Mouse (Mus musculus): ENCODE results near the gene Prpf3. TPM values are rescaled to one million over a fixed set of nuclear protein-coding genes. Genes with fewer than 3 reads are reported as not detected.

The Prpf3 gene
- polyA plus RNA-seq, 1 experiment from 2014 or later = 46.1 TPM

DNA sequence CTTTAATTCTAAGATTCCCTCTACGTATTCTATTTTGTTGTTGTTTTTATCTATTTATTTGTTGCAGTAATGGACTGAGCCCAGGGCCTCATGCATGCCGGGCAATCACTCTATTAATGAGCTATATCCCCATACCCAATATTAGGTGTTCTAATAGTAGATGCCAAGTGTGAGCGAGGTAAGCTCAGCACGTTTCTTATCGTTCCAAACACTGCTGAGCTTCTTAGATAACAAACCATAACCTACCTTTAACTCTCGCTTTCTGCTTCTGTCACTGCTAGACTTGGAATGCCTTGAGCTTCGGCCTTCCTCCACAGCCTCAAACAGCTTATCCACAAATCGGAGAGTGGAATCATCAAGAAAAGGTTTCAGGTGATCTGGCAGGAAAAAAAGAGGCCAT is 4.4 kb downstream of the Prpf3 start:
- no peaks in the 10 kb centered on the region for H3K9me3 ChIP-seq
- no peaks in the 10 kb centered on the region for H3K27me3 ChIP-seq
- no peak overlapping the region for H3K27ac ChIP-seq
- H3K9ac ChIP-seq = no peak overlapping the region
- H3K36me3 ChIP-seq = peaks cover 68% of the 10 kb centered on the region
- ATAC-seq (ENCODE audit: insufficient number of reproducible peaks, low FRiP score, low TSS enrichment, low read depth) = no peak
- no peak overlapping the region for H3K4me3 ChIP-seq
- no peaks in the 10 kb centered on the region for H3K4me1 ChIP-seq
- H3K4me2 ChIP-seq = no peak overlapping the region
- WGBS = 97% methylated on average over 8 of the region's 8 CpGs

GRCm38 (mm10) chr3:95850611-95851010 is 5.1 kb downstream of the Prpf3 start:
- WGBS = 79% methylated on average over 4 of the region's 4 CpGs
- Histone ChIP-seq H3K27ac (no peak overlapping the region), H3K9ac (no peak overlapping the region), H3K9me3 (no peaks in the 10 kb centered on the region), H3K36me3 (peaks cover 74% of the 10 kb centered on the region), H3K27me3 (no peaks in the 10 kb centered on the region), H3K4me1 (no peaks in the 10 kb centered on the region), H3K4me2 (no peak overlapping the region), H3K4me3 (no peak overlapping the region)
- no peak for ATAC-seq (ENCODE audit: insufficient number of reproducible peaks, low FRiP score, low TSS enrichment, low read depth)

DNA sequence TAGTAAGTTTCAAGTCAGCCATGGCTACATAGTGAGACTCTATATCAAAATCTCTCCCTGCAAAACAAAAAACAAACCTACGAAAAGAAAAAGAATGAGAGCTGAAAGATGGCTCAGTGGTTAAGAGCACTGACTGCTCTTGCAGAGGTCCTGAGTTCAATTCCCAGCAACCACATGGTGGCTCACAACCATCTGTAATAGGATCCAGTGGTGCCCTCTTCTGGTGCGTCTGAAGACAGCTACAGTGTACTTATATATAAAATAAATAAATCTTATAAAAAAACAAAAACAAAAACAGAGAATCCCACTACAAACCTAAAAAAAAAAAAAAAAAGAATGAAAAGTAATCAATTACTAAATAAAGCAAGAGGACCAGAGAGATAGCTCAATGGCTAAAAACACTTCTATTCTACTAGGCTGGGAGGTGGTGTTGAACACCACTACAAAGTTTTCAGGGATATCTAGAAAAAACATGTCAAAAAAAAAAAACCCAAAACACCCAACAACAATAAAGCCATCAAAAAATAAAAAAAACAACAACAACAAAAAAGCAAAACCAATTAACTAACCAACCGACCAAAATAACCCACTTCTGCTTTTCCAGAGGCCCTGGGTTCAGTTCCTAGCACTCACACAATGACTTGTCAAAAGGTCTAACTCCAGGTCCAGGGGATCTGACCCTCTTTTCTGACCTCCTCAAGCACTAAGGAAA is 13.0 kb downstream of the Prpf3 start:
- no peaks in the 10 kb centered on the region for H3K4me1 ChIP-seq
- 91% methylated on average over 3 of the region's 3 CpGs for WGBS
- no peak for ATAC-seq (ENCODE audit: insufficient number of reproducible peaks, low FRiP score, low TSS enrichment, low read depth)
- no peaks in the 10 kb centered on the region for H3K9me3 ChIP-seq
- no peaks in the 10 kb centered on the region for H3K27me3 ChIP-seq
- H3K4me2 ChIP-seq = no peak overlapping the region
- peaks cover 85% of the 10 kb centered on the region for H3K36me3 ChIP-seq
- H3K4me3 ChIP-seq = no peak overlapping the region
- no peak overlapping the region for H3K27ac ChIP-seq
- no peak overlapping the region for H3K9ac ChIP-seq

DNA sequence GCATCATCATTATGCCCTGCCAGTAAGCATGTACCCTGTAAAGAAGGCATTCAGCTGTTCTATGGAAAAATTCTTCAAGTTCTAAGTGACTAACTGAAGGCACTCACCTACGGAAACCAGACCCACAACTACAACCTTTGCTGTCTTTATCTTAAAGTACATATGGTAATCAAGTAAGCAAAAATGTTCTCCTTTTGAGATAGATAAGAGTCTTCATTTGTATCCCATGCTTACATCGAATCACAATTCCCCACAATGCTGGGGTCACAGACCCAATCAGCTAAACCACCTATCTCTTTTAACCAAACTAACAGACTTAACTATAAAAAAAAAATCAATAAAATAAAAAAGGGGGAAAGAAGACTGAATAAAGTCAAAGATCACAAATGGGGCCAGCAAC is 16.4 kb downstream of the Prpf3 start:
- no peak overlapping the region for H3K27ac ChIP-seq
- ATAC-seq (ENCODE audit: insufficient number of reproducible peaks, low FRiP score, low TSS enrichment, low read depth) = no peak
- no peaks in the 10 kb centered on the region for H3K27me3 ChIP-seq
- H3K4me3 ChIP-seq = no peak overlapping the region
- no peak overlapping the region for H3K4me2 ChIP-seq
- no peaks in the 10 kb centered on the region for H3K9me3 ChIP-seq
- WGBS = 91% methylated on average over 2 of the region's 2 CpGs
- peaks cover 80% of the 10 kb centered on the region for H3K36me3 ChIP-seq
- no peak overlapping the region for H3K9ac ChIP-seq
- H3K4me1 ChIP-seq = no peaks in the 10 kb centered on the region

- 97% methylated on average over 4 of the region's 4 CpGs for WGBS
- peaks cover 59% of the 10 kb centered on the region for H3K36me3 ChIP-seq
- H3K4me1 ChIP-seq = no peaks in the 10 kb centered on the region
- H3K9ac ChIP-seq = no peak overlapping the region
- no peak overlapping the region for H3K27ac ChIP-seq
- no peak overlapping the region for H3K4me3 ChIP-seq
- H3K9me3 ChIP-seq = no peaks in the 10 kb centered on the region
- H3K4me2 ChIP-seq = no peak overlapping the region
- ATAC-seq (ENCODE audit: insufficient number of reproducible peaks, low FRiP score, low TSS enrichment, low read depth) = no peak
- H3K27me3 ChIP-seq = no peaks in the 10 kb centered on the region
Observed at GRCm38 (mm10) chr3:95829053-95829452, 26.6 kb downstream of the Prpf3 start.

DNA sequence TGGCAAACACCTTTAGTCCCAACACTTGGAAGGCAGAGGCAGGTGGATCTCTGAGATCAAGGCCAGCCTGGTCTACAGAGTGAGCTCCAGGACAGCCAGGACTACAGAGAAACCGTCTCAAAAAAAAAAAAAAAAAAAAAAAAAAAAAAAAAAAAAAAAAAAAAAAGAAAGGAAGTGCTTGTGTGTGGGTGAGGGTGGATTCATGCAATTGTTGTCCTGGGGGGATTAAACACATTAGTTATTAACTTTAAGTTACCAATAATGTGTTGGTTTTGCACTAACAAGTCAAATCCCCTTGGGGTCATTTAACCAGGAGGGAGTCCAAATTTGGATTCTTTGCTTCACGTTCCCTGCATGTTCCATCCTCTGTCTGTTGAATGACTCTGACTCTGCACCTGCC is 29.4 kb downstream of the Prpf3 start:
- Histone ChIP-seq H3K4me3 (no peak overlapping the region), H3K9ac (no peak overlapping the region), H3K27me3 (no peaks in the 10 kb centered on the region), H3K4me1 (no peaks in the 10 kb centered on the region), H3K4me2 (no peak overlapping the region), H3K36me3 (peaks cover 34% of the 10 kb centered on the region), H3K27ac (no peak overlapping the region), H3K9me3 (no peaks in the 10 kb centered on the region)
- WGBS = 58% methylated on average over 2 of the region's 2 CpGs
- ATAC-seq (ENCODE audit: insufficient number of reproducible peaks, low FRiP score, low TSS enrichment, low read depth) = no peak

- Histone ChIP-seq H3K9me3 (no peaks in the 10 kb centered on the region), H3K4me3 (peak overlapping the region; percentile 73), H3K36me3 (no peaks in the 10 kb centered on the region), H3K4me1 (peaks cover 9% of the 10 kb centered on the region), H3K27ac (peak overlapping the region; percentile 100), H3K27me3 (no peaks in the 10 kb centered on the region), H3K4me2 (peak overlapping the region; percentile 49), H3K9ac (peak overlapping the region; percentile 58; the same call in 1 of the 2 replicates)
- 31% methylated on average over 10 of the region's 10 CpGs for WGBS
- ATAC-seq (ENCODE audit: insufficient number of reproducible peaks, low FRiP score, low TSS enrichment, low read depth) = no peak
Observed at GRCm38 (mm10) chr3:95820046-95821010, 35.4 kb downstream of the Prpf3 start.

DNA sequence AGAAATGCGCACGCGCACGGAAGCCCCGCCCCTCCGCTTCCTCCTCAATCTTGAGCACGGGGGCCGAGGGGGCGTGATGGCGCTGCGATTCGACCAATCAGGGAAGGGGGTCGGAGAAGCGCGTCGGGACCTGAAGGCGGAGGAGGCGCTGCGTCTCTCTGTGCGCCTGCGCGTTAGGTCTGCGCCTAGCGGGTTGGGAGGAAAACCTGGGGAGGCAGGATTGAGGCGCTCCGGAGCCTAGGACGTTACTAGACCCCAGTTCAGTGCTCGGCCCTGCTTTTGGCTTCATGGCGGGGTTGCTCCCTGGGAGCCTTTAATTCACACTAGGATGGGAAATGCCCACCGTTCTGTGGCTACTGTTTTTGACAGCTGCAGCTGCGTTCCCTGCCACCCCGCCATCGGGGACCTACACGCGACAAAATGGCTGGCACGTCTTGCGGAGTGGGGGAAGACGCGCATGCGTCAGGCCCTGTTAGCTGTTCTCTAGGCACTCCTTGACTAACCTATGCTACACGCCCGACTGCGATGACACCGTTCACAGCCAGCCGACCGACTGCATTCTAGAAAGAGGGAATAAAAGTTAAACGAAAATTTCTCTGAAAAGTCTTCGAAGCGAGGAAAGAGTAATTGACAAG is 36.2 kb downstream of the Prpf3 start:
- Histone ChIP-seq H3K27me3 (no peaks in the 10 kb centered on the region), H3K4me2 (peak overlapping the region; percentile 49), H3K36me3 (no peaks in the 10 kb centered on the region), H3K9me3 (no peaks in the 10 kb centered on the region), H3K4me3 (peak overlapping the region; percentile 73), H3K9ac (peak overlapping the region; percentile 58), H3K4me1 (peaks cover 9% of the 10 kb centered on the region), H3K27ac (peak overlapping the region; percentile 100)
- peak; percentile 96 for ATAC-seq (ENCODE audit: insufficient number of reproducible peaks, low FRiP score, low TSS enrichment, low read depth)
- WGBS = under 1% methylated on average over 49 of the region's 49 CpGs

DNA sequence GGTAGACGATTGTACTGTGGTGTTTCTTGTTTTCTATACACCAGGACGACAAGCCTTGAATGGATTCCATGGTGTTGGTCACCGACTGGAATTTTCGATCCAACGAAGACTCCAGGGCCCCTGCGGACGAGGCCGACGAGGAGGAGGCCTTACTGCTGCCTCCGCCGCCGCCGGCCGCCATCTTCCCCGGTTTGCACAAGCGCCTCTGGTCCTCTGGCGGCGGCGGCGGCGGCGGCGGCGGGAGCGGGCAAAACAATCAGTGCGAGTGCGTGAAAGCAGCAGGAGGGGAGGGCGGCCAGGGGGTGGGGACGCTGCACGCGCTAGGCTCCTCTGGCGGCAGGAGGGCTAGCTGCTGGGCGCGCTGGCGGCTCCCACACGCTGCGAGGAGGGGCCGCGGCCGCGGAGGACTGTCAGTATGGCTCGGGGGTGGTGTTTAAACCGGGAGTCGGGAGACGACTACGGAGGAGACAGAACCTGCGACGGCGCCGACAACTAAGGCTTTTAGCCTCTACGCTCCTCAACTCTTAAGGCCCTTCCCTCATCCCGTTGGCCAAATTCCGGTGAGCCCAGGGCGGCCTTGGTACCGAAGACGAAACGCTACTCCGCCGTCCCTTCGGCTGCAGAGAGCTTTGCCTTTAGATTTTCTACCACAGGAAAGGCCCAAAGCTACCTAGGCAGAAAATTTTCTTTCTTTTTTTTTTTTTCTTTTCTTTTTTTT is 37.0 kb downstream of the Prpf3 start, which contains the start of gene Rprd2:
TSS of gene Rprd2 (minus strand) at position 293 of the 718 bp plus-strand sequence.
- Histone ChIP-seq H3K9ac (peak within 1 kb of the TSS; percentile 77), H3K4me1 (peaks cover 9% of the 10 kb centered on the region), H3K4me3 (peak within 1 kb of the TSS; percentile 73), H3K36me3 (no peaks in the 10 kb centered on the region), H3K9me3 (no peaks in the 10 kb centered on the region), H3K4me2 (peak within 1 kb of the TSS; percentile 49), H3K27me3 (no peaks in the 10 kb centered on the region), H3K27ac (peak within 1 kb of the TSS; percentile 100)
- ATAC-seq (ENCODE audit: insufficient number of reproducible peaks, low FRiP score, low TSS enrichment, low read depth) = peak; percentile 50; the same call in 1 of the 2 replicates
- WGBS = under 1% methylated on average over 56 of the region's 60 CpGs

- no peaks in the 10 kb centered on the region for H3K36me3 ChIP-seq
- H3K27me3 ChIP-seq = no peaks in the 10 kb centered on the region
- peak overlapping the region; percentile 77 for H3K9ac ChIP-seq
- no peaks in the 10 kb centered on the region for H3K9me3 ChIP-seq
- peak overlapping the region; percentile 49 for H3K4me2 ChIP-seq
- H3K27ac ChIP-seq = peak overlapping the region; percentile 100
- no peak for ATAC-seq (ENCODE audit: insufficient number of reproducible peaks, low FRiP score, low TSS enrichment, low read depth)
- under 1% methylated on average over 21 of the region's 21 CpGs for WGBS
- peaks cover 9% of the 10 kb centered on the region for H3K4me1 ChIP-seq
- H3K4me3 ChIP-seq = peak overlapping the region; percentile 73
Observed at GRCm38 (mm10) chr3:95818026-95818511, 37.6 kb downstream of the Prpf3 start.

DNA sequence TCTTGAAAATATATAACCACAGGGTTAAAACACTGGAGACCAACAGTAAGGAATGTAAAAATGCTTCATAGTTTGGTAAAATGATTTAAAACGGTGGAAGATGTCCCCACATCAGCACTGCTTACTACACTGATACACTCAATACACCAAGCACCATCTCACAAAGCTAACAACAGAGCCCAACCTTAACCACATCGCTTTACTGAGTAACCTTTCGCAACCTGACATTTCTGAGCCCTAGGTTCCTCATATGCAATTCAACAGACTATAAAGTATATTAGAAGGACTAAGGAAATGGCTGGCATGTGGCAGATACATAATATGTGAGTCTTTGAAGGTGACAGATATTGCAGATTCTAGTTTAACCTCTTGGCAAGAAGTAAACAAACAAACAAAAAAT is 39.0 kb downstream of the Prpf3 start:
- Histone ChIP-seq H3K4me1 (peaks cover 9% of the 10 kb centered on the region), H3K9me3 (no peaks in the 10 kb centered on the region), H3K27me3 (no peaks in the 10 kb centered on the region), H3K27ac (no peak overlapping the region), H3K4me2 (peak overlapping the region; percentile 49; the same call in 1 of the 2 replicates), H3K9ac (no peak overlapping the region), H3K4me3 (no peak overlapping the region), H3K36me3 (no peaks in the 10 kb centered on the region; the same call in 1 of the 2 replicates)
- ATAC-seq (ENCODE audit: insufficient number of reproducible peaks, low FRiP score, low TSS enrichment, low read depth) = no peak
- WGBS = 85% methylated on average over 3 of the region's 3 CpGs

Data from limb, embryonic 15.5 days (tissue).